Mouse (Mus musculus) forebrain, embryonic 14.5 days (tissue): ENCODE measurements around the gene Ptk6. TPM values are rescaled to one million over a fixed set of nuclear protein-coding genes. Genes with fewer than 3 reads are reported as not detected.

Experiments
- ATAC-seq: fragments of 200-750 bp; cut with Nextera tagmentation; 2 replicates; pipeline ENCODE4 v1.8.0; 2017; ENCODE audit warnings: mild to moderate bottlenecking, moderate library complexity
- DNase-seq: peaks from one replicate; pipeline ENCODE4 v3.0.0-alpha.2; 2015; ENCODE audit warnings: low spot score
- H3K27ac ChIP-seq: fragments of 300-500 bp; sonication (generic); 2 replicates; pipeline ENCODE4 v1.5.1; 2014; ENCODE audit warnings: low read depth, mild to moderate bottlenecking, control low read depth, low read length, moderate library complexity
- H3K27me3 ChIP-seq: fragments of 300-500 bp; sonication (generic); replicated peaks from 2 replicates; pipeline ENCODE4 v1.6.1; 2014; ENCODE audit warnings: low read length, control low read depth, mixed read lengths; ENCODE audit not compliant: control insufficient read depth, insufficient read depth
- H3K36me3 ChIP-seq: fragments of 300-500 bp; sonication (generic); 2 replicates; pipeline ENCODE4 v1.6.1; 2014; ENCODE audit warnings: low read length, control low read depth; ENCODE audit not compliant: control insufficient read depth, insufficient read depth
- H3K4me1 ChIP-seq: fragments of 300-500 bp; sonication (generic); 2 replicates; pipeline ENCODE4 v1.6.1; 2014; ENCODE audit warnings: antibody characterized with exemption, low read length, control low read depth; ENCODE audit not compliant: control insufficient read depth, insufficient read depth
- H3K4me2 ChIP-seq: fragments of 300-500 bp; sonication (generic); 2 replicates; pipeline ENCODE4 v1.6.1; 2014; ENCODE audit warnings: mild to moderate bottlenecking, control low read depth, low read length
- H3K4me3 ChIP-seq: fragments of 300-500 bp; sonication (generic); 2 replicates; pipeline ENCODE4 v1.5.1; 2014; ENCODE audit warnings: low read depth, low read length, control low read depth
- H3K9ac ChIP-seq: fragments of 300-500 bp; sonication (generic); 2 replicates; pipeline ENCODE4 v1.6.1; 2014; ENCODE audit warnings: mild to moderate bottlenecking, low read length, control low read depth, moderate library complexity
- H3K9me3 ChIP-seq: fragments of 300-500 bp; sonication (generic); replicated peaks from 2 replicates; pipeline ENCODE4 v1.6.1; 2016; ENCODE audit warnings: low read length, control low read depth, mixed read lengths; ENCODE audit not compliant: control insufficient read depth
- WGBS: fragments of 180-500 bp; shearing (Covaris S2); extraction: QIAGEN DNeasy Blood & Tissue Kit; methylation state at CpG from one replicate; pipeline ENCODE4 v1.1.7; 2014; 5-methylcytosine and 5-hydroxymethylcytosine counted together
- polyA plus RNA-seq: library from polyadenylated mRNA; unstranded; fragments of >200 nt; fragmentation: Nextera tagmentation; extraction: Ambion mirVana; gene quantifications from 2 replicates; pipeline ENCODE4 v1.2.1, GENCODE M21; 2014

The Ptk6 gene
- polyA plus RNA-seq = not detected in 2 replicates

DNA sequence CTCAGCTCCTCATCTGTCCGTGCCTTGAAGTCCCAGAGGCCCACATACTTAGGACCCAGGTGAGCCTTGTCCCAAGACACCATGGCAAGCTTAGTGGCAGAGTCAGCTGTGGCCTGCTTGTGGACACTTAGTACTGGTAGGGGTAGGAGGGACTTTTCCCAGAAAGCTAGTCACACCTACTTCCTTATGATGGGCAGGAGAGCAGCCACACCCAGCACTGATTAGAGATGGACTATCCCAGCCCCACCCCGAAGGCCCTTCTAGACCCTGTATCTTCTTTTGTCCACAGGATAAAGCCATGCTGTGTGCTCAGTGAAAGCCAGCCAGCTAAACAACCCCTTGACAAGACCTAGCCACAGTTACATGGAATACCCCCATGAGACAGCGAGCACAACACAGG, at the start of gene Ptk6:
Gene Ptk6 (minus strand): TSS at position 368 of the 400 bp plus-strand sequence.
- WGBS = 81% methylated on average over 3 of the region's 3 CpGs
- Histone ChIP-seq H3K27me3 (no peaks in the 10 kb centered on the region), H3K4me2 (no peak within 1 kb of the TSS), H3K4me3 (no peak within 1 kb of the TSS), H3K9ac (no peak within 1 kb of the TSS), H3K4me1 (no peaks in the 10 kb centered on the region), H3K9me3 (no peaks in the 10 kb centered on the region), H3K36me3 (no peaks in the 10 kb centered on the region), H3K27ac (no peak within 1 kb of the TSS)
- DNase-seq (no peak), ATAC-seq (no peak)

GRCm38 (mm10) chr2:181251841-181252240, 49.3 kb upstream of the Ptk6 start:
- Histone ChIP-seq H3K9ac (no peak overlapping the region), H3K4me1 (no peaks in the 10 kb centered on the region), H3K4me3 (no peak overlapping the region), H3K27me3 (no peaks in the 10 kb centered on the region), H3K9me3 (no peaks in the 10 kb centered on the region), H3K36me3 (peaks cover 62% of the 10 kb centered on the region), H3K27ac (no peak overlapping the region), H3K4me2 (no peak overlapping the region)
- ATAC-seq = no peak
- WGBS = 96% methylated on average over 1 of the region's 1 CpGs
- DNase-seq = no peak

- DNase-seq (no peak), ATAC-seq (no peak)
- Histone ChIP-seq H3K27me3 (no peaks in the 10 kb centered on the region), H3K4me1 (no peaks in the 10 kb centered on the region), H3K4me2 (no peak overlapping the region), H3K9me3 (no peaks in the 10 kb centered on the region), H3K4me3 (no peak overlapping the region), H3K36me3 (peaks cover 38% of the 10 kb centered on the region), H3K9ac (no peak overlapping the region), H3K27ac (no peak overlapping the region)
- WGBS = 92% methylated on average over 10 of the region's 10 CpGs
These were observed 46.6 kb upstream of the Ptk6 start for GRCm38 (mm10) chr2:181249217-181249616.

GRCm38 (mm10) chr2:181245031-181245430, 42.4 kb upstream of the Ptk6 start:
- ATAC-seq = no peak
- Histone ChIP-seq H3K4me2 (no peak overlapping the region), H3K27ac (no peak overlapping the region), H3K9me3 (no peaks in the 10 kb centered on the region), H3K9ac (no peak overlapping the region), H3K4me3 (no peak overlapping the region), H3K27me3 (no peaks in the 10 kb centered on the region), H3K4me1 (0 out of 2 replicates have a peak, but pooled peaks cover 3% of the 10 kb centered on the region), H3K36me3 (0 out of 2 replicates have a peak, but pooled peaks cover 3% of the 10 kb centered on the region)
- WGBS = 8% methylated on average over 2 of the region's 2 CpGs
- DNase-seq = no peak

GRCm38 (mm10) chr2:181243706-181244394, 41.3 kb upstream of the Ptk6 start:
- H3K27me3 ChIP-seq = no peaks in the 10 kb centered on the region
- H3K4me1 ChIP-seq = 0 out of 2 replicates have a peak, but pooled peaks cover 3% of the 10 kb centered on the region
- DNase-seq (no peak), ATAC-seq (no peak)
- H3K9me3 ChIP-seq = no peaks in the 10 kb centered on the region
- H3K9ac ChIP-seq = no peak overlapping the region
- H3K27ac ChIP-seq = no peak overlapping the region
- H3K36me3 ChIP-seq = no peaks in the 10 kb centered on the region
- 34% methylated on average over 11 of the region's 11 CpGs for WGBS
- no peak overlapping the region for H3K4me3 ChIP-seq
- no peak overlapping the region for H3K4me2 ChIP-seq

- Histone ChIP-seq H3K36me3 (no peaks in the 10 kb centered on the region), H3K27ac (no peak overlapping the region), H3K4me3 (no peak overlapping the region), H3K9ac (no peak overlapping the region), H3K27me3 (no peaks in the 10 kb centered on the region), H3K4me1 (0 out of 2 replicates have a peak, but pooled peaks cover 3% of the 10 kb centered on the region), H3K4me2 (peak overlapping the region; percentile 40; the same call in 1 of the 2 replicates), H3K9me3 (no peaks in the 10 kb centered on the region)
- DNase-seq (no peak), ATAC-seq (no peak)
- 70% methylated on average over 3 of the region's 3 CpGs for WGBS
These were observed 39.7 kb upstream of the Ptk6 start for GRCm38 (mm10) chr2:181242314-181242665.

DNA sequence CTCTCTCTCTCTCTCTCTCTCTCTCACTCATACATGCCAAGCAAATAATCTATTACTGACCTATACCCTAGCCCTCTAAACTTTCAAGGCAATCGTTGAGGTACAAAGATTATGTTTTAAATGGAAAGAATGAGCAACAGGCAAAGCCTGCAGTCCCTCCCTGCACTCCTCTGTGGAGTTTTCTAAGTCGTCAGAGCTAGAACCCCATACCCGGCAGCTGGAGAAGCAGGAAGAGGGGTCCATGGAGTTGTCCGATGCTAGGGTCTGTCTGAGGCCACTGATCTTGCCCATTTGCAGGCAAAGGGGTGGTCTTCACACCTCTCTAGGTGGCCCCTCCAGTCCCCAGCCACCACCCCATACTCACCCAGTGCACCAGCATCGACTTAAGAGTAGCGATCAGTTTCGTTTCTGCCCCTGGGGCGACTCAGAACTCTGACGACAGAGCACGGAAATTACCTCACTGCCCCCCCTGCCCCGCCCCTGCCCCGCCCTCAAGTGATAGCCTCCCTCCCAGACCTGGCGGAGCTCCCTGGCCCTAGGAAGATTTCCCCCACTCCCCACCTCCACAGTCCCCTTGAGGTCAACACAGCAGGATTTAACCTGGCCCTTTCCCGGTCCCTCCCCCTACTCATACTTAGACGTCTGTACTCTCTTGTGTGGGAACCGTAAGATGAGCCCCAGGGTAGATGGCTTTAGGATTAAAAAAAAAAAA, 39.2 kb upstream of the Ptk6 start, which contains the start of gene Helz2:
Gene Helz2 (minus strand): TSS at position 426 of the 712 bp plus-strand sequence.
- no peak for ATAC-seq
- 12% methylated on average over 16 of the region's 16 CpGs for WGBS
- H3K27me3 ChIP-seq = no peaks in the 10 kb centered on the region
- DNase-seq = no peak
- peak within 1 kb of the TSS; percentile 40 for H3K4me2 ChIP-seq
- H3K9ac ChIP-seq = peak within 1 kb of the TSS; percentile 29; the same call in 1 of the 2 replicates
- H3K4me1 ChIP-seq = 0 out of 2 replicates have a peak, but pooled peaks cover 3% of the 10 kb centered on the region
- H3K27ac ChIP-seq = no peak within 1 kb of the TSS
- H3K4me3 ChIP-seq = peak within 1 kb of the TSS; percentile 14
- H3K9me3 ChIP-seq = no peaks in the 10 kb centered on the region
- H3K36me3 ChIP-seq = no peaks in the 10 kb centered on the region

DNA sequence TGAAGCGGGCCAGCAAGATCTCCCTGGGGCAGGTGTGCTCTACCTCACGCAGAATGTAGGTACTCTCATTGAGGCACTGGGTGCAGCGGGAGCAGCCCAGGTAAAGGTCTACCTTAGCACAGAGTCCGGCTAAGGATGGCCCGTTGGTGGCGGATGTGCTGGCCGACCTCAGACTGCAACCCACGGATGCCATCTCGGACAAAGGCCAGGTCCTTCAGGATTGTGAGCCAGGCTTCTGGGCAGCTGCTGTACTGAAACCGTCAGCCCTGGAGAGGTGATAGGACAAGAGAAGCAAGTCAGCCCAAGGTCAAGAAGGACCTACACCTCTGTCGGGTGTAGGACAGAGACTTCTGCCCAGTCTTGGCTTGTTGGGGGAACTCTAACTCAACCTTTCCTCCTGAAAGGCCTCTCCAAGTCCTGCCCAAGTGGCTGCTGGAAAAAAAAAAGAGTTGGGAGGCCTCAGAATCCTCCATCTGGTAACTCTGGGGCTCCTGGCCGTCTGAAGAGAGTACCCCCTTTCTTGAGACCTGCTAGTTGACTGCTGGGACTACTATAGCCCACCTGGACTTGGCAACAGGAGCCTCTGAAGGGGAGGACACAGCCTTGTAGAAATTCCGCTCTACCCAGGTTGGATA, 38.3 kb upstream of the Ptk6 start:
- DNase-seq = no peak
- no peak overlapping the region for H3K27ac ChIP-seq
- H3K9ac ChIP-seq = no peak overlapping the region
- 91% methylated on average over 13 of the region's 13 CpGs for WGBS
- H3K4me3 ChIP-seq = no peak overlapping the region
- H3K4me2 ChIP-seq = no peak overlapping the region
- 0 out of 2 replicates have a peak, but pooled peaks cover 3% of the 10 kb centered on the region for H3K4me1 ChIP-seq
- H3K9me3 ChIP-seq = no peaks in the 10 kb centered on the region
- no peaks in the 10 kb centered on the region for H3K36me3 ChIP-seq
- H3K27me3 ChIP-seq = no peaks in the 10 kb centered on the region
- ATAC-seq = no peak
